Mouse (Mus musculus): ENCODE data around the gene Scaf8. TPM values are rescaled to one million over a fixed set of nuclear protein-coding genes. Genes with fewer than 3 reads are reported as not detected.
"Not testable (repeated sequence)": the region's sequence is repeated elsewhere in the genome, so short reads cannot be mapped to it uniquely, and the experiment has no call there.

The Scaf8 gene
- polyA plus RNA-seq, 1 experiment from 2014 or later, result 9.8 TPM

- TF ChIP-seq EP300 (IDR thresholded peaks at IDR 0.05) (no peak), CTCF (IDR thresholded peaks at IDR 0.05) (0 out of 2 replicates have a peak, but pooled peaks have one; percentile 5)
- peak; percentile 74 for DNase-seq (ENCODE audit: low spot score)
- ATAC-seq, result peak; percentile 59
- WGBS, result under 1% methylated on average over 39 of the region's 47 CpGs
- H3K36me3 ChIP-seq (ENCODE audit: insufficient read depth, low read length), result no peaks in the 10 kb centered on the region
- peak overlapping the region; percentile 92 for H3K9ac ChIP-seq (replicated peaks; ENCODE audit: low read depth)
- H3K27ac ChIP-seq (ENCODE audit: low read length), result peak overlapping the region; percentile 98
- peaks cover 6% of the 10 kb centered on the region; the same call in 1 of the 2 replicates for H3K4me1 ChIP-seq (ENCODE audit: insufficient read depth, low read depth, low read length)
- no peaks in the 10 kb centered on the region for H3K27me3 ChIP-seq (replicated peaks; ENCODE audit: insufficient read depth, low read length)
- no peaks in the 10 kb centered on the region for H3K9me3 ChIP-seq (ENCODE audit: low read length)
- peak overlapping the region; percentile 91 for H3K4me3 ChIP-seq (ENCODE audit: low read depth, low read length)
- H3K4me2 ChIP-seq (replicated peaks; ENCODE audit: low read depth, low read length), result peak overlapping the region; percentile 58
These were observed 705 bp downstream of the Scaf8 start for GRCm38 (mm10) chr17:3115380-3115974.

GRCm38 (mm10) chr17:3120949-3121348 is 6.2 kb downstream of the Scaf8 start:
- not testable (repeated sequence) for H3K4me1 ChIP-seq (ENCODE audit: insufficient read depth, low read depth, low read length); H3K27me3 ChIP-seq (replicated peaks; ENCODE audit: insufficient read depth, low read length); H3K4me3 ChIP-seq (ENCODE audit: low read depth, low read length); H3K9me3 ChIP-seq (ENCODE audit: low read length); H3K9ac ChIP-seq (replicated peaks; ENCODE audit: low read depth); H3K4me2 ChIP-seq (replicated peaks; ENCODE audit: low read depth, low read length); DNase-seq (ENCODE audit: low spot score); ATAC-seq; H3K27ac ChIP-seq (ENCODE audit: low read length); H3K36me3 ChIP-seq (ENCODE audit: insufficient read depth, low read length)
- WGBS, result 56% methylated on average over 8 of the region's 8 CpGs

GRCm38 (mm10) chr17:3123581-3123980 is 8.8 kb downstream of the Scaf8 start:
- not testable (repeated sequence) for H3K9me3 ChIP-seq (ENCODE audit: low read length); H3K4me3 ChIP-seq (ENCODE audit: low read depth, low read length); H3K27me3 ChIP-seq (replicated peaks; ENCODE audit: insufficient read depth, low read length); H3K9ac ChIP-seq (replicated peaks; ENCODE audit: low read depth); ATAC-seq; H3K36me3 ChIP-seq (ENCODE audit: insufficient read depth, low read length); H3K4me1 ChIP-seq (ENCODE audit: insufficient read depth, low read depth, low read length); H3K27ac ChIP-seq (ENCODE audit: low read length); H3K4me2 ChIP-seq (replicated peaks; ENCODE audit: low read depth, low read length)
- DNase-seq (ENCODE audit: low spot score), result peak; percentile 18
- WGBS, result 49% methylated on average over 1 of the region's 1 CpGs

GRCm38 (mm10) chr17:3128716-3129115 is 13.9 kb downstream of the Scaf8 start:
- 96% methylated on average over 1 of the region's 1 CpGs for WGBS
- ATAC-seq (no peak), DNase-seq (ENCODE audit: low spot score) (no peak)
- TF ChIP-seq EP300 (IDR thresholded peaks at IDR 0.05) (no peak), CTCF (IDR thresholded peaks at IDR 0.05) (no peak)
- H3K9me3 ChIP-seq (ENCODE audit: low read length), result no peaks in the 10 kb centered on the region
- no peaks in the 10 kb centered on the region for H3K4me1 ChIP-seq (ENCODE audit: insufficient read depth, low read depth, low read length)
- no peak overlapping the region for H3K4me2 ChIP-seq (replicated peaks; ENCODE audit: low read depth, low read length)
- no peaks in the 10 kb centered on the region; the same call in 1 of the 2 replicates for H3K36me3 ChIP-seq (ENCODE audit: insufficient read depth, low read length)
- H3K27me3 ChIP-seq (replicated peaks; ENCODE audit: insufficient read depth, low read length), result no peaks in the 10 kb centered on the region
- H3K4me3 ChIP-seq (ENCODE audit: low read depth, low read length), result no peak overlapping the region
- no peak overlapping the region for H3K9ac ChIP-seq (replicated peaks; ENCODE audit: low read depth)
- no peak overlapping the region for H3K27ac ChIP-seq (ENCODE audit: low read length)

GRCm38 (mm10) chr17:3129791-3130190 is 15.0 kb downstream of the Scaf8 start:
- Histone ChIP-seq H3K27ac (ENCODE audit: low read length) (no peak overlapping the region), H3K9ac (replicated peaks; ENCODE audit: low read depth) (no peak overlapping the region), H3K4me3 (ENCODE audit: low read depth, low read length) (no peak overlapping the region), H3K27me3 (replicated peaks; ENCODE audit: insufficient read depth, low read length) (no peaks in the 10 kb centered on the region), H3K9me3 (ENCODE audit: low read length) (no peaks in the 10 kb centered on the region), H3K36me3 (ENCODE audit: insufficient read depth, low read length) (no peaks in the 10 kb centered on the region; the same call in 1 of the 2 replicates), H3K4me1 (ENCODE audit: insufficient read depth, low read depth, low read length) (no peaks in the 10 kb centered on the region), H3K4me2 (replicated peaks; ENCODE audit: low read depth, low read length) (no peak overlapping the region)
- no peak for ATAC-seq
- TF ChIP-seq EP300 (IDR thresholded peaks at IDR 0.05) (no peak), CTCF (IDR thresholded peaks at IDR 0.05) (no peak)
- 85% methylated on average over 3 of the region's 3 CpGs for WGBS
- DNase-seq (ENCODE audit: low spot score), result no peak

GRCm38 (mm10) chr17:3135346-3135745 is 20.6 kb downstream of the Scaf8 start:
- H3K4me3 ChIP-seq (ENCODE audit: low read depth, low read length), result no peak overlapping the region
- no peaks in the 10 kb centered on the region for H3K4me1 ChIP-seq (ENCODE audit: insufficient read depth, low read depth, low read length)
- no peaks in the 10 kb centered on the region for H3K27me3 ChIP-seq (replicated peaks; ENCODE audit: insufficient read depth, low read length)
- no peak for ATAC-seq
- H3K9ac ChIP-seq (replicated peaks; ENCODE audit: low read depth), result no peak overlapping the region
- H3K4me2 ChIP-seq (replicated peaks; ENCODE audit: low read depth, low read length), result no peak overlapping the region
- H3K27ac ChIP-seq (ENCODE audit: low read length), result no peak overlapping the region
- TF ChIP-seq CTCF (IDR thresholded peaks at IDR 0.05), result no peak
- no peak for TF ChIP-seq EP300 (IDR thresholded peaks at IDR 0.05)
- H3K36me3 ChIP-seq (ENCODE audit: insufficient read depth, low read length), result no peaks in the 10 kb centered on the region; the same call in 1 of the 2 replicates
- H3K9me3 ChIP-seq (ENCODE audit: low read length), result no peaks in the 10 kb centered on the region
- DNase-seq (ENCODE audit: low spot score), result no peak

- WGBS, result 83% methylated on average over 7 of the region's 7 CpGs
- no peak for TF ChIP-seq EP300 (IDR thresholded peaks at IDR 0.05)
- no peak for TF ChIP-seq CTCF (IDR thresholded peaks at IDR 0.05)
- no peak overlapping the region for H3K27ac ChIP-seq (ENCODE audit: low read length)
These were observed 21.4 kb downstream of the Scaf8 start for GRCm38 (mm10) chr17:3136127-3136526.

More at GRCm38 (mm10) chr17:3136127-3136526, 21.4 kb downstream of the Scaf8 start:
- H3K4me1 ChIP-seq (ENCODE audit: insufficient read depth, low read depth, low read length), result no peaks in the 10 kb centered on the region
- no peak overlapping the region for H3K4me3 ChIP-seq (ENCODE audit: low read depth, low read length)
- DNase-seq (ENCODE audit: low spot score), result no peak
- H3K9ac ChIP-seq (replicated peaks; ENCODE audit: low read depth), result no peak overlapping the region
- no peak overlapping the region for H3K4me2 ChIP-seq (replicated peaks; ENCODE audit: low read depth, low read length)
- H3K9me3 ChIP-seq (ENCODE audit: low read length), result no peaks in the 10 kb centered on the region
- H3K36me3 ChIP-seq (ENCODE audit: insufficient read depth, low read length), result no peaks in the 10 kb centered on the region; the same call in 1 of the 2 replicates
- no peaks in the 10 kb centered on the region for H3K27me3 ChIP-seq (replicated peaks; ENCODE audit: insufficient read depth, low read length)
- no peak for ATAC-seq

All from lung, postnatal 0 days (tissue).